11 mouse cellular contexts compared by ENCODE assay signal in genomic region chr8:94375551-94375991, GRCm38 (mm10). TPM values are rescaled to one million over a fixed set of nuclear protein-coding genes. Genes with fewer than 3 reads are reported as not detected.
DNase-seq lines count a peak whose midpoint lies in the region; ATAC-seq and TF ChIP-seq lines count a peak whose summit lies in the region.
"Had no signal": no experiment of that assay in that cellular context is flagged by ENCODE, and none has a peak within 500 bp of the region (broad histone marks: within the 10 kb centered on the region; RNA-seq: fewer than 3 reads in every experiment).

No protein-coding gene starts in this region.

- 44% methylated on average over 3 of the region's 3 CpGs for WGBS in kidney, embryonic 16.5 days
- 48% methylated on average over 3 of the region's 3 CpGs for WGBS in kidney, embryonic 15.5 days

- 0 out of 2 replicates have a peak, but pooled peaks have one; percentile 35 for ATAC-seq in kidney, embryonic 16.5 days (ENCODE audit: low FRiP score, low TSS enrichment)
- ATAC-seq in kidney, embryonic 15.5 days (replicated peaks; ENCODE audit: low FRiP score), result no peak
- peak; percentile 81 for ATAC-seq in inflammation-experienced regulatory T-cells, adult 6 months
- peak; percentile 75 for ATAC-seq in megakaryocyte-erythroid progenitor cell, adult 5-6 weeks (replicated peaks; ENCODE audit: low FRiP score, low TSS enrichment, poor library complexity, severe bottlenecking)
- ATAC-seq in frontal cortex, adult (ENCODE audit: low TSS enrichment), result no peak

- TF ChIP-seq POLR2A in MEL (IDR thresholded peaks at IDR 0.05; ENCODE audit: control insufficient read depth in 1 of 2, insufficient read depth in 1 of 2, low read depth in 1 of 2, low read length in 2 of 2, poor library complexity in 1 of 2), result peak in 1 of 2 experiments; percentile 60; a peak in 2 of 4 replicates

- DNase-seq in MEL (ENCODE audit: low read depth, low spot score), result peak; percentile 78
- no peak for DNase-seq in left cerebral cortex, postnatal 36 days (ENCODE audit: low spot score in 2 of 2)
- DNase-seq in urinary bladder, adult 18-20 months (ENCODE audit: low spot score in 2 of 2), result no peak
- DNase-seq: cerebellum, adult 11 months had no signal

- H3K79me2 ChIP-seq in MEL (ENCODE audit: control insufficient read depth, insufficient read depth, low read length, poor library complexity), result no peaks in the 10 kb centered on the region

- TF ChIP-seq EP300 in MEL (IDR thresholded peaks at IDR 0.05; ENCODE audit: low read depth in 1 of 2, low read length in 2 of 2), result peak; percentile 35 to 50; a peak in 2 of 4 replicates

- TF ChIP-seq RAD21 in MEL (IDR thresholded peaks at IDR 0.05; ENCODE audit: low read depth, low read length), result no peak

- H3K4me2 ChIP-seq in kidney, embryonic 16.5 days (replicated peaks; ENCODE audit: low read depth, low read length), result no peak overlapping the region
- no peak overlapping the region for H3K4me2 ChIP-seq in kidney, embryonic 15.5 days
- H3K4me2 ChIP-seq: embryonic facial prominence, embryonic 15.5 days; midbrain, embryonic 12.5 days had no signal

- no peaks in the 10 kb centered on the region for H3K36me3 ChIP-seq in kidney, embryonic 16.5 days (ENCODE audit: insufficient read depth, low read length)
- no peaks in the 10 kb centered on the region for H3K36me3 ChIP-seq in kidney, embryonic 15.5 days
- peaks cover 0 to 11% of the 10 kb centered on the region in 2 experiments; a peak in 2 of 4 replicates for H3K36me3 ChIP-seq in MEL (ENCODE audit: control insufficient read depth in 1 of 2, insufficient read depth in 2 of 2, low read length in 2 of 2)
- H3K36me3 ChIP-seq: embryonic facial prominence, embryonic 15.5 days; midbrain, embryonic 12.5 days had no signal

- no peak for TF ChIP-seq CTCF in MEL (IDR thresholded peaks at IDR 0.05 in 2 of 3, conservative IDR thresholded peaks at IDR 0.05 in 1 of 3; ENCODE audit: control insufficient read depth in 1 of 3, insufficient read depth in 1 of 3, low read depth in 2 of 3, low read length in 3 of 3, poor library complexity in 1 of 3, severe bottlenecking in 1 of 3)

- H3K4me3 ChIP-seq in kidney, embryonic 16.5 days (ENCODE audit: low read length), result no peak overlapping the region
- no peak overlapping the region for H3K4me3 ChIP-seq in kidney, embryonic 15.5 days (replicated peaks)
- H3K4me3 ChIP-seq in MEL (ENCODE audit: control insufficient read depth in 1 of 2, insufficient read depth in 1 of 2, low read depth in 2 of 2, low read length in 2 of 2), result peak overlapping the region; percentile 7 to 15; a peak in 3 of 4 replicates
- H3K4me3 ChIP-seq: embryonic facial prominence, embryonic 15.5 days; midbrain, embryonic 12.5 days had no signal

- H3K9ac ChIP-seq in kidney, embryonic 16.5 days (replicated peaks; ENCODE audit: low read length), result no peak overlapping the region
- no peak overlapping the region for H3K9ac ChIP-seq in kidney, embryonic 15.5 days
- H3K9ac ChIP-seq in MEL (ENCODE audit: control insufficient read depth, low read depth, low read length, poor library complexity, severe bottlenecking), result peak overlapping the region; percentile 30
- H3K9ac ChIP-seq: embryonic facial prominence, embryonic 15.5 days; midbrain, embryonic 12.5 days had no signal

- no peaks in the 10 kb centered on the region for H3K9me3 ChIP-seq in kidney, embryonic 16.5 days (ENCODE audit: low read length)
- H3K9me3 ChIP-seq in kidney, embryonic 15.5 days (replicated peaks), result no peaks in the 10 kb centered on the region
- no peaks in the 10 kb centered on the region for H3K9me3 ChIP-seq in MEL (replicated peaks; ENCODE audit: insufficient read depth, low read length)
- H3K9me3 ChIP-seq: embryonic facial prominence, embryonic 15.5 days; midbrain, embryonic 12.5 days had no signal

- H3K4me1 ChIP-seq in kidney, embryonic 16.5 days (ENCODE audit: insufficient read depth, low read length), result 0 out of 2 replicates have a peak, but pooled peaks cover 7% of the 10 kb centered on the region
- H3K4me1 ChIP-seq in kidney, embryonic 15.5 days, result peaks cover 9% of the 10 kb centered on the region
- peaks cover 3 to 18% of the 10 kb centered on the region in 2 experiments; a peak in 3 of 4 replicates for H3K4me1 ChIP-seq in MEL (ENCODE audit: control insufficient read depth in 1 of 2, insufficient read depth in 2 of 2, low read length in 2 of 2)
- H3K4me1 ChIP-seq: embryonic facial prominence, embryonic 15.5 days; midbrain, embryonic 12.5 days had no signal

- no peak overlapping the region for H3K27ac ChIP-seq in kidney, embryonic 16.5 days (ENCODE audit: low read length)
- H3K27ac ChIP-seq in kidney, embryonic 15.5 days, result no peak overlapping the region
- peak overlapping the region; percentile 73 for H3K27ac ChIP-seq in MEL (ENCODE audit: control insufficient read depth, low read depth, low read length)
- H3K27ac ChIP-seq: embryonic facial prominence, embryonic 15.5 days; midbrain, embryonic 12.5 days had no signal

- H3K27me3 ChIP-seq in kidney, embryonic 16.5 days (ENCODE audit: insufficient read depth, low read length), result no peaks in the 10 kb centered on the region
- H3K27me3 ChIP-seq in kidney, embryonic 15.5 days, result no peaks in the 10 kb centered on the region
- no peaks in the 10 kb centered on the region for H3K27me3 ChIP-seq in MEL (ENCODE audit: control insufficient read depth in 1 of 2, insufficient read depth in 2 of 2, low read length in 2 of 2)
- H3K27me3 ChIP-seq: embryonic facial prominence, embryonic 15.5 days; midbrain, embryonic 12.5 days had no signal

- intact Hi-C loops in left cerebral cortex, postnatal 36 days (cut with DNase I), result no loop called here

TF ChIP-seq in MEL, 35 proteins besides CTCF, POLR2A, EP300 and RAD21:
- peak; percentile 35; the same call in 1 of the 2 replicates for TF ChIP-seq RCOR1 (IDR thresholded peaks at IDR 0.05; ENCODE audit: low read depth, low read length)
- TF ChIP-seq MXI1 (IDR thresholded peaks at IDR 0.05; ENCODE audit: low read depth, low read length), result 0 out of 2 replicates have a peak, but pooled peaks have one; percentile 26
- 0 out of 2 replicates have a peak, but pooled peaks have one; percentile 26 for TF ChIP-seq HCFC1 (IDR thresholded peaks at IDR 0.05; ENCODE audit: low read depth, low read length)
- no peak for TF ChIP-seq ZNF384 (IDR thresholded peaks at IDR 0.05; ENCODE audit: low read depth, low read length)
- no peak for TF ChIP-seq SMC3 (IDR thresholded peaks at IDR 0.05; ENCODE audit: low read depth, low read length)
- TF ChIP-seq MYB (IDR thresholded peaks at IDR 0.05; ENCODE audit: low read depth, low read length), result no peak
- peak; percentile 40; the same call in 1 of the 2 replicates for TF ChIP-seq ETS1 (IDR thresholded peaks at IDR 0.05; ENCODE audit: low read depth, low read length)
- TF ChIP-seq SIN3A (IDR thresholded peaks at IDR 0.05; ENCODE audit: low read length), result 0 out of 2 replicates have a peak, but pooled peaks have one; percentile 42
- 0 out of 2 replicates have a peak, but pooled peaks have one; percentile 10 for TF ChIP-seq TCF12 (IDR thresholded peaks at IDR 0.05; ENCODE audit: low read depth, low read length)
- TF ChIP-seq GATA1 (IDR thresholded peaks at IDR 0.05; ENCODE audit: low read depth, low read length), result peak; percentile 53
- no peak for TF ChIP-seq NRF1 (IDR thresholded peaks at IDR 0.05; ENCODE audit: insufficient read depth, low read depth, low read length, poor library complexity, severe bottlenecking)
- peak; percentile 4; the same call in 1 of the 2 replicates for TF ChIP-seq ELF1 (IDR thresholded peaks at IDR 0.05; ENCODE audit: low read depth, low read length)
- peak; percentile 60; the same call in 1 of the 2 replicates for TF ChIP-seq TBP (IDR thresholded peaks at IDR 0.05; ENCODE audit: low read depth, low read length)

RNA-seq across cellular contexts. Expression of gene Herpud1, which starts 10.7 kb away (rescaled TPM):
- polyA plus RNA-seq in kidney, embryonic 16.5 days (2015; fragmentation: Nextera tagmentation; extraction: Ambion mirVana), result 82.9 and 87.9 TPM in 2 replicates
- 66.7 and 70.0 TPM in 2 replicates for polyA plus RNA-seq in kidney, embryonic 15.5 days (2015; fragmentation: Nextera tagmentation; extraction: Ambion mirVana)
- 66.9 and 90.6 TPM in 2 replicates for total RNA-seq in MEL (2012; rRNA removed)
- 10 to 100 TPM in 1 of 2 experiments, not detected in 1; 66.1 TPM for polyA plus RNA-seq in MEL (2012; ENCODE audit: insufficient read depth in 1 of 2, insufficient read length in 2 of 2, low read depth in 1 of 2, low replicate concordance in 2 of 2, missing spikeins in 1 of 2)
- polyA plus RNA-seq in inflammation-experienced regulatory T-cells, adult 6 months (2017; shearing (Covaris generic)), result 100 to 1,000 TPM in 2 of 3 experiments, 10 to 100 TPM in 1; 75.9 to 149 (median 110) TPM
- total RNA-seq in megakaryocyte-erythroid progenitor cell, adult 5-6 weeks (2014; fragmentation: Nextera tagmentation), result 31.8 and 41.0 TPM in 2 replicates
- total RNA-seq in megakaryocyte-erythroid progenitor cell, adult 5-6 weeks (2017), result 43.7 and 50.8 TPM in 2 replicates
- 10 to 100 TPM; 65.9 to 66.1 TPM for total RNA-seq in left cerebral cortex, postnatal 36 days (2021)

RNA-seq across cellular contexts. Expression of gene Slc12a3, which starts 46.6 kb away (rescaled TPM):
- polyA plus RNA-seq in kidney, embryonic 16.5 days (2015; fragmentation: Nextera tagmentation; extraction: Ambion mirVana), result 14.5 and 16.6 TPM in 2 replicates
- polyA plus RNA-seq in kidney, embryonic 15.5 days (2015; fragmentation: Nextera tagmentation; extraction: Ambion mirVana), result 6.1 and 6.4 TPM in 2 replicates
- not detected in 2 replicates for total RNA-seq in MEL (2012; rRNA removed)
- not detected for polyA plus RNA-seq in MEL (2012; ENCODE audit: insufficient read depth in 1 of 2, insufficient read length in 2 of 2, low read depth in 1 of 2, low replicate concordance in 2 of 2, missing spikeins in 1 of 2)
- polyA plus RNA-seq in inflammation-experienced regulatory T-cells, adult 6 months (2017; shearing (Covaris generic)), result under 1 TPM in 1 of 3 experiments, not detected in 2; 0.20 TPM
- 0.12 and 1.8 TPM in 2 replicates for total RNA-seq in megakaryocyte-erythroid progenitor cell, adult 5-6 weeks (2014; fragmentation: Nextera tagmentation)
- total RNA-seq in megakaryocyte-erythroid progenitor cell, adult 5-6 weeks (2017), result not detected in 2 replicates
- total RNA-seq in left cerebral cortex, postnatal 36 days (2021), result 1 to 10 TPM in 1 of 2 experiments, under 1 TPM in 1; 0.25 to 1.3 TPM
- polyA plus RNA-seq: midbrain, embryonic 12.5 days had no signal

RNA-seq across cellular contexts. Expression of gene Nlrc5, which starts 58.6 kb away (rescaled TPM):
- 0.15 TPM in 1 of 2 replicates, not detected in the other for polyA plus RNA-seq in kidney, embryonic 16.5 days (2015; fragmentation: Nextera tagmentation; extraction: Ambion mirVana)
- polyA plus RNA-seq in kidney, embryonic 15.5 days (2015; fragmentation: Nextera tagmentation; extraction: Ambion mirVana), result 0.22 and 0.27 TPM in 2 replicates
- 0.03 TPM in 1 of 2 replicates, not detected in the other for total RNA-seq in MEL (2012; rRNA removed)
- polyA plus RNA-seq in MEL (2012; ENCODE audit: insufficient read depth in 1 of 2, insufficient read length in 2 of 2, low read depth in 1 of 2, low replicate concordance in 2 of 2, missing spikeins in 1 of 2), result under 1 TPM in 1 of 2 experiments, not detected in 1; 0.03 TPM
- 100 to 1,000 TPM; 122 to 208 (median 189) TPM for polyA plus RNA-seq in inflammation-experienced regulatory T-cells, adult 6 months (2017; shearing (Covaris generic))
- 39.9 and 47.6 TPM in 2 replicates for total RNA-seq in megakaryocyte-erythroid progenitor cell, adult 5-6 weeks (2014; fragmentation: Nextera tagmentation)
- 25.4 and 30.9 TPM in 2 replicates for total RNA-seq in megakaryocyte-erythroid progenitor cell, adult 5-6 weeks (2017)
- under 1 TPM; 0.42 to 0.95 TPM for total RNA-seq in left cerebral cortex, postnatal 36 days (2021)

Comparison
In these comparisons a context has a peak if more than half of its experiments do, and no peak if none do; other contexts are left out.
1. ATAC-seq: peak in kidney, embryonic 16.5 days (single experiment), inflammation-experienced regulatory T-cells, adult 6 months (single experiment) and megakaryocyte-erythroid progenitor cell, adult 5-6 weeks (single experiment); none in kidney, embryonic 15.5 days (single experiment) and frontal cortex, adult (single experiment).
2. H3K4me3 ChIP-seq: peak in MEL (2 of 2); none in kidney, embryonic 16.5 days (single experiment) and kidney, embryonic 15.5 days (single experiment).
3. RNA of gene Nlrc5, which starts 58.6 kb away (polyA plus RNA-seq): 122 to 208 TPM in inflammation-experienced regulatory T-cells, adult 6 months; 0.22 to 0.27 TPM in kidney, embryonic 15.5 days, 0.15 TPM in kidney, embryonic 16.5 days and 0.03 TPM in MEL; every median in the first group is over 10 times any median in the second.